Mouse (Mus musculus) E14TG2a.4 (cell line): ENCODE data around the gene Clcn3.

Experiments used
- CTCF ChIP-seq: conservative IDR thresholded peaks from 2 replicates; pipeline ENCODE4 v1.5.1; 2014; ENCODE audit warnings: low read length
- NANOG ChIP-seq: IDR thresholded peaks from 2 replicates; pipeline ENCODE4 v1.6.1; 2014; ENCODE audit warnings: borderline replicate concordance, low read length, mixed read lengths
- POU5F1 ChIP-seq: IDR thresholded peaks from 2 replicates; pipeline ENCODE4 v1.6.1; 2014; ENCODE audit warnings: low read length, borderline replicate concordance

- TF ChIP-seq CTCF (no peak), POU5F1 (no peak), NANOG (no peak)
These were observed 33.2 kb downstream of the Clcn3 start for GRCm38 (mm10) chr8:60949859-60950258.
